10 mouse cellular contexts compared by ENCODE assay signal in genomic region chr15:100757527-100757978, GRCm38 (mm10). TPM values are rescaled to one million over a fixed set of nuclear protein-coding genes. Genes with fewer than 3 reads are reported as not detected.
DNase-seq lines count a peak whose midpoint lies in the region; ATAC-seq and TF ChIP-seq lines count a peak whose summit lies in the region.
"Had no signal": no experiment of that assay in that cellular context is flagged by ENCODE, and none has a peak within 500 bp of the region (broad histone marks: within the 10 kb centered on the region; RNA-seq: fewer than 3 reads in every experiment).

No protein-coding gene starts in this region.

- peak overlapping the region; percentile 27 for H3K4me3 ChIP-seq in forebrain, embryonic 10.5 days
- H3K4me3 ChIP-seq in forebrain, embryonic 15.5 days, result no peak overlapping the region
- H3K4me3 ChIP-seq in kidney, postnatal 0 days (replicated peaks; ENCODE audit: low read depth, low read length), result no peak overlapping the region
- no peak overlapping the region for H3K4me3 ChIP-seq in lung, embryonic 14.5 days (ENCODE audit: low read depth, low read length)
- H3K4me3 ChIP-seq: midbrain, embryonic 12.5 days had no signal

- H3K9ac ChIP-seq in forebrain, embryonic 15.5 days (replicated peaks), result no peak overlapping the region
- H3K9ac ChIP-seq in kidney, postnatal 0 days (ENCODE audit: low read depth, low read length), result no peak overlapping the region
- H3K9ac ChIP-seq in lung, embryonic 14.5 days, result no peak overlapping the region
- H3K9ac ChIP-seq: midbrain, embryonic 12.5 days had no signal

- peaks cover 56% of the 10 kb centered on the region for H3K4me1 ChIP-seq in forebrain, embryonic 10.5 days
- peaks cover 27% of the 10 kb centered on the region for H3K4me1 ChIP-seq in forebrain, embryonic 15.5 days
- peaks cover 6% of the 10 kb centered on the region; the same call in 1 of the 2 replicates for H3K4me1 ChIP-seq in kidney, postnatal 0 days (replicated peaks; ENCODE audit: insufficient read depth, low read length)
- no peaks in the 10 kb centered on the region; the same call in 1 of the 2 replicates for H3K4me1 ChIP-seq in lung, embryonic 14.5 days (ENCODE audit: insufficient read depth)

- H3K27ac ChIP-seq in forebrain, embryonic 10.5 days, result peak overlapping the region; percentile 53; the same call in 1 of the 2 replicates
- no peak overlapping the region for H3K27ac ChIP-seq in forebrain, embryonic 15.5 days (replicated peaks)
- H3K27ac ChIP-seq in kidney, postnatal 0 days, result no peak overlapping the region
- H3K27ac ChIP-seq in lung, embryonic 14.5 days (ENCODE audit: low read depth), result no peak overlapping the region
- H3K27ac ChIP-seq: midbrain, embryonic 12.5 days had no signal

- WGBS in forebrain, embryonic 10.5 days, result 2% methylated on average over 7 of the region's 7 CpGs
- 2% methylated on average over 7 of the region's 7 CpGs for WGBS in forebrain, embryonic 15.5 days
- 2% methylated on average over 7 of the region's 7 CpGs for WGBS in kidney, postnatal 0 days
- 4% methylated on average over 7 of the region's 7 CpGs for WGBS in lung, embryonic 14.5 days

- peaks cover 13% of the 10 kb centered on the region for H3K27me3 ChIP-seq in forebrain, embryonic 10.5 days (ENCODE audit: poor library complexity, severe bottlenecking)
- no peaks in the 10 kb centered on the region for H3K27me3 ChIP-seq in forebrain, embryonic 15.5 days
- H3K27me3 ChIP-seq in kidney, postnatal 0 days (ENCODE audit: insufficient read depth, low read length), result no peaks in the 10 kb centered on the region
- peaks cover 24% of the 10 kb centered on the region for H3K27me3 ChIP-seq in lung, embryonic 14.5 days (ENCODE audit: insufficient read depth, low read length)

- no peak for ATAC-seq in forebrain, embryonic 15.5 days (replicated peaks)
- no peak for ATAC-seq in kidney, postnatal 0 days (replicated peaks; ENCODE audit: low FRiP score, low read depth)
- no peak for ATAC-seq in lung, embryonic 14.5 days (ENCODE audit: insufficient read depth)

- H3K9me3 ChIP-seq in forebrain, embryonic 10.5 days, result no peaks in the 10 kb centered on the region
- H3K9me3 ChIP-seq in forebrain, embryonic 15.5 days, result no peaks in the 10 kb centered on the region
- H3K9me3 ChIP-seq in kidney, postnatal 0 days (replicated peaks; ENCODE audit: low read length), result no peaks in the 10 kb centered on the region
- H3K9me3 ChIP-seq in lung, embryonic 14.5 days (ENCODE audit: low read depth, low read length), result no peaks in the 10 kb centered on the region
- H3K9me3 ChIP-seq: midbrain, embryonic 12.5 days had no signal

- H3K4me2 ChIP-seq in forebrain, embryonic 15.5 days (replicated peaks), result no peak overlapping the region
- peak overlapping the region; percentile 39 for H3K4me2 ChIP-seq in kidney, postnatal 0 days (ENCODE audit: low read length)
- H3K4me2 ChIP-seq in lung, embryonic 14.5 days, result no peak overlapping the region
- H3K4me2 ChIP-seq: midbrain, embryonic 12.5 days had no signal

- TF ChIP-seq CTCF in kidney, postnatal 0 days (IDR thresholded peaks at IDR 0.05; ENCODE audit: low read depth), result peak; percentile 90
- peak; percentile 83 for TF ChIP-seq CTCF in lung, embryonic 14.5 days (IDR thresholded peaks at IDR 0.05; ENCODE audit: low read depth)

- DNase-seq in forebrain, embryonic 10.5 days (ENCODE audit: extremely low spot score, low spot score), result peak; percentile 80
- peak; percentile 95 for DNase-seq in MN1 (ENCODE audit: low spot score)
- peak; percentile 79 to 82 for DNase-seq in cerebellum, postnatal 10 days
- DNase-seq in heart, adult 8-10 months (ENCODE audit: low spot score), result peak; percentile 53
- DNase-seq in kidney, postnatal 0 days (ENCODE audit: low spot score), result peak; percentile 92
- peak; percentile 85 for DNase-seq in lung, embryonic 14.5 days
- DNase-seq in right cerebral cortex, postnatal 4 days, result peak; percentile 48

- no peaks in the 10 kb centered on the region for H3K36me3 ChIP-seq in forebrain, embryonic 10.5 days (replicated peaks)
- no peaks in the 10 kb centered on the region for H3K36me3 ChIP-seq in forebrain, embryonic 15.5 days
- H3K36me3 ChIP-seq in kidney, postnatal 0 days (ENCODE audit: insufficient read depth, low read length), result no peaks in the 10 kb centered on the region
- H3K36me3 ChIP-seq in lung, embryonic 14.5 days (ENCODE audit: insufficient read depth), result no peaks in the 10 kb centered on the region
- H3K36me3 ChIP-seq: G1E; midbrain, embryonic 12.5 days had no signal

RNA-seq across cellular contexts. Expression of gene Slc4a8, which starts 4.0 kb away (rescaled TPM):
- polyA plus RNA-seq in forebrain, embryonic 10.5 days (2016; fragmentation: Nextera tagmentation; extraction: Ambion mirVana), result 10.1 and 10.8 TPM in 2 replicates
- polyA plus RNA-seq in forebrain, embryonic 15.5 days (2015; fragmentation: Nextera tagmentation; extraction: Ambion mirVana), result 20.7 and 22.8 TPM in 2 replicates
- 1 to 10 TPM; 1.9 to 4.3 (median 2.8) TPM for total RNA-seq in heart, adult 8-10 months (2022)
- 7.5 and 9.5 TPM in 2 replicates for polyA plus RNA-seq in kidney, postnatal 0 days (2015; fragmentation: Nextera tagmentation; extraction: Ambion mirVana)
- 1.6 and 2.5 TPM in 2 replicates for polyA plus RNA-seq in lung, embryonic 14.5 days (2014; fragmentation: Nextera tagmentation; extraction: Ambion mirVana)
- polyA plus RNA-seq: G1E had no signal

RNA-seq across cellular contexts. Expression of gene Galnt6, which starts 28.4 kb away (rescaled TPM):
- not detected in 2 replicates for polyA plus RNA-seq in forebrain, embryonic 10.5 days (2016; fragmentation: Nextera tagmentation; extraction: Ambion mirVana)
- polyA plus RNA-seq in forebrain, embryonic 15.5 days (2015; fragmentation: Nextera tagmentation; extraction: Ambion mirVana), result 0.13 and 0.27 TPM in 2 replicates
- under 1 TPM; 0.54 to 0.86 (median 0.64) TPM for total RNA-seq in heart, adult 8-10 months (2022)
- 1.2 and 1.3 TPM in 2 replicates for polyA plus RNA-seq in kidney, postnatal 0 days (2015; fragmentation: Nextera tagmentation; extraction: Ambion mirVana)
- 0.07 and 0.25 TPM in 2 replicates for polyA plus RNA-seq in lung, embryonic 14.5 days (2014; fragmentation: Nextera tagmentation; extraction: Ambion mirVana)
